ENCODE assay signal across 7 mouse cellular contexts in the genomic region with DNA sequence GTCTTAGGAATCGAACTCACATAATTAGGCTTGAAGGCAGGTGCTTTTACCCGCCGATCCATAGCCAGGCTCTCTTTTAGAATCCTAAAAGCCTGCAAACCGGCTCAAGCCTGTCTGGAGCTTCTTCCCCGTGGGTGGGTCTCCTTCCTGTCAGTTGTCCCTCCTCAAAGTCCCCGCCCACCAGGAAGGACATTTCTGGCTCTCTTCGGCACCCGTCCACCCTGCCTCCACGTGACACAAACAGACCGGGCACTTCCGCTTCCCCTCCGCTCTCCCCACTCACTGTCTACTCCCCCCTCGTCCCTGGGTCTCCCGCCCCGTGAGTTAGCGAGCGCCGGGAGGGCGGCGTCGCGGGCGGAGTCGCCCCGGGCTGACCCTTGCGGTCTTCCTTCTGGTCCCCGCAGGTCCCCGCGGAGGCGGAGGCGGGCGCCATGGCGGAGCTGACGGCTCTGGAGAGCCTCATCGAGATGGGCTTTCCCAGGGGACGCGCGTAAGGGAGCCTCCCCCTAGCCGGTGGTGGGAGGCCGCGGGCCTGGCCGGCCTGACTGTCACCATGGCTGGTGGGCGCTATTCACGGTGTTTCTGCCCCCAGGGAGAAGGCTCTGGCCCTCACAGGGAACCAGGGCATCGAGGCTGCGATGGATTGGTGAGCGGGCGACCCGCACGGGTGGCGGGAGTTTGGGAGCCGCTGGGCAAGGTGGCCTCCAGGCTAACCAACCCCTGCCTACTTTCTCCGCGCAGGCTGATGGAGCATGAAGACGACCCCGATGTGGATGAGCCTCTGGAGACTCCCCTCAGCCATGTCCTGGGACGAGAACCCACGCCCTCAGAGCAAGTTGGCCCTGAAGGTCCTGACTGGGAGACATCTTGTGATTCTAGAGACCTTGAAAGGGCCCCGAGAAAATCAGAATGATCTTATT. TPM values are rescaled to one million over a fixed set of nuclear protein-coding genes. Genes with fewer than 3 reads are reported as not detected.
DNase-seq lines count a peak whose midpoint lies in the region; ATAC-seq lines count a peak whose summit lies in the region.

TSS of gene Ubxn1 (plus strand) at position 230 of the 920 bp plus-strand sequence.

- H3K9ac ChIP-seq in intestine, embryonic 16.5 days (ENCODE audit: low read depth, low read length) = peak within 1 kb of the TSS; percentile 98
- peak within 1 kb of the TSS; percentile 93 for H3K9ac ChIP-seq in midbrain, embryonic 11.5 days (ENCODE audit: low read length)

- peak within 1 kb of the TSS; percentile 82 for H3K4me2 ChIP-seq in intestine, embryonic 16.5 days (ENCODE audit: low read depth, low read length)
- H3K4me2 ChIP-seq in midbrain, embryonic 11.5 days = peak within 1 kb of the TSS; percentile 96

- H3K36me3 ChIP-seq in intestine, embryonic 16.5 days (ENCODE audit: control insufficient read depth, insufficient read depth, low read length) = peaks cover 7% of the 10 kb centered on the region
- H3K36me3 ChIP-seq in midbrain, embryonic 11.5 days (ENCODE audit: control insufficient read depth, insufficient read depth, low read length) = peaks cover 5% of the 10 kb centered on the region; the same call in 1 of the 2 replicates

- no peaks in the 10 kb centered on the region for H3K9me3 ChIP-seq in intestine, embryonic 16.5 days (ENCODE audit: control insufficient read depth, low read length)
- no peaks in the 10 kb centered on the region for H3K9me3 ChIP-seq in midbrain, embryonic 11.5 days (ENCODE audit: control insufficient read depth, low read length)

- H3K4me3 ChIP-seq in intestine, embryonic 16.5 days (ENCODE audit: low read length) = peak within 1 kb of the TSS; percentile 98
- H3K4me3 ChIP-seq in midbrain, embryonic 11.5 days (ENCODE audit: low read depth, low read length) = peak within 1 kb of the TSS; percentile 98

- intact Hi-C loops in left cerebral cortex, postnatal 36 days (cut with DNase I) = no loop called here

- H3K4me1 ChIP-seq in intestine, embryonic 16.5 days (ENCODE audit: control insufficient read depth, insufficient read depth, low read length) = peaks cover 10% of the 10 kb centered on the region
- peaks cover 6% of the 10 kb centered on the region for H3K4me1 ChIP-seq in midbrain, embryonic 11.5 days (ENCODE audit: control insufficient read depth, insufficient read depth, low read length)

- no peaks in the 10 kb centered on the region for H3K27me3 ChIP-seq in intestine, embryonic 16.5 days (replicated peaks; ENCODE audit: control insufficient read depth, insufficient read depth, low read length)
- no peaks in the 10 kb centered on the region for H3K27me3 ChIP-seq in midbrain, embryonic 11.5 days (ENCODE audit: control insufficient read depth, insufficient read depth, low read length)

- H3K27ac ChIP-seq in intestine, embryonic 16.5 days (ENCODE audit: low read length) = peak within 1 kb of the TSS; percentile 89
- peak within 1 kb of the TSS; percentile 65 for H3K27ac ChIP-seq in midbrain, embryonic 11.5 days (ENCODE audit: low read depth, low read length)

- DNase-seq in adrenal gland, adult 8-10 months = peak; percentile 98
- DNase-seq in embryo, embryonic 9.5 days (ENCODE audit: extremely low spot score) = peak; percentile 97
- peak; percentile 86 to 95 for DNase-seq in gastrocnemius, postnatal 4 days (ENCODE audit: low spot score in 2 of 2)
- DNase-seq in left cerebral cortex, postnatal 36 days (ENCODE audit: low spot score in 2 of 2) = peak; percentile 99
- DNase-seq in midbrain, embryonic 11.5 days (ENCODE audit: low spot score, missing footprints) = peak; percentile 98
- peak; percentile 96 for DNase-seq in skeletal muscle tissue, adult 2 months (ENCODE audit: low read depth, low spot score)

- WGBS in intestine, embryonic 16.5 days = under 1% methylated on average over 58 of the region's 59 CpGs
- WGBS in midbrain, embryonic 11.5 days = under 1% methylated on average over 59 of the region's 59 CpGs

- ATAC-seq in intestine, embryonic 16.5 days = peak; percentile 97
- ATAC-seq in midbrain, embryonic 11.5 days (ENCODE audit: low FRiP score) = peak; percentile 99

RNA-seq across cellular contexts. Expression of gene Ubxn1, which starts in this region (rescaled TPM):
- total RNA-seq in adrenal gland, adult 8-10 months (2022) = 100 to 1,000 TPM; 203 to 231 (median 218) TPM
- 100 to 1,000 TPM; 149 to 158 TPM for total RNA-seq in gastrocnemius, postnatal 4 days (2021)
- polyA plus RNA-seq in intestine, embryonic 16.5 days (2015; fragmentation: Nextera tagmentation; extraction: Ambion mirVana) = 158 and 170 TPM in 2 replicates
- total RNA-seq in left cerebral cortex, postnatal 36 days (2021) = 100 to 1,000 TPM in 1 of 2 experiments, 10 to 100 TPM in 1; 92.2 to 101 TPM
- 169 and 183 TPM in 2 replicates for polyA plus RNA-seq in midbrain, embryonic 11.5 days (2014; fragmentation: Nextera tagmentation; extraction: Ambion mirVana)

Comparison
In these comparisons a context has a peak if more than half of its experiments do, and no peak if none do; other contexts are left out.
1. Peak in every context shown above with its lines: DNase-seq, ATAC-seq, H3K4me3 ChIP-seq and H3K27ac ChIP-seq.